8 mouse cellular contexts compared by ENCODE assay signal in the genomic region with DNA sequence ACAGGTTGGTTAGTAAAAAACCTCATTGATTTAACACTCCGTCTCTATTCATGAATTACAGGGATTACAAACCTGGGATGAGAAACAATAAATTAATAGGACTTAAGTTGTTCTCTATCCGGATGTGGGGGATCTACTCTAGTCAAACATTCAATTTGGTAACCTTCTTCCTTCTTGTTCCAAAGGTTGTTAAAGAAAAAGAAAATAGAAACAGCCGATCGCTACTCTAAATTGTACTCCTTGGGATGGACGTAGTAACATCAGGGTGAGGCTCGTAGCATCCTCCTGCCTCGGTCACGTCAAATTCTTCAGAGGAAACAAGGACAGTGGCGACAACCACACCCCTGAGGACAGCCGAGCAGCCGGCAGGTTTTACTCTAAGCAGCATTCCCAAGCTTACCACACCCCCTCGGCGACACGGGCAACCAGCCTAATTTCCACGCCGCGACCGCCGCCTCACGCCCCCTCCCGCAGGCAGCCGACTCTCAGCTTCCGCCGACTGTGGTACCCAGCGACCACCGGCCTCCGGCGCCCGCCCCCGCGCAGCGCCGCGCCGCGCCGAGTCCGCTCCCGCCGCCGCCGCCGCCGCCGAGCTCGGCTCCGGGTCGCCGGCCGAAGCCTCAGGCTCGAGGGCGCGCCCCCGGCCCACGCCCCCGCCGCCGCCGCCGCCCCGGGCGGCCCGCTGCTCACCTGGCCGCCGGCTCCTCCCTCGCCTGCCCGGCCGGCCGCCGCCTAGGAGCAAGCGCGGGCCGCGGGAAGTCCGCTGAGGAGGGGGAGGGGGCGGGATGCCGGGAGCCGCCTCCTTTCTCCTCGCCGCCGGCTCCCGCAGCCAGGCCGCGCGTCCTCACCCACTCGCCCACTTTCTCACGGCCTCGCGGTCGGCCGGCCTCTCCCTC. TPM values are rescaled to one million over a fixed set of nuclear protein-coding genes. Genes with fewer than 3 reads are reported as not detected.
DNase-seq lines count a peak whose midpoint lies in the region; ATAC-seq and TF ChIP-seq lines count a peak whose summit lies in the region.

No protein-coding gene starts in this region.

- peak; percentile 69 for ATAC-seq in heart, embryonic 14.5 days (ENCODE audit: insufficient number of reproducible peaks, insufficient read depth, low FRiP score, low read depth)
- ATAC-seq in G1E (ENCODE audit: extremely low read depth, insufficient number of reproducible peaks, low FRiP score, poor library complexity, severe bottlenecking): no peak
- ATAC-seq in inflammation-experienced regulatory T-cells, adult 6 months: peak; percentile 47
- ATAC-seq in liver, postnatal 0 days: no peak

- H3K4me3 ChIP-seq in heart, embryonic 14.5 days (ENCODE audit: control insufficient read depth in 1 of 2, insufficient read depth in 1 of 2, low read depth in 1 of 2, low read length in 2 of 2): peak overlapping the region; percentile 74 to 82
- peak overlapping the region; percentile 66 for H3K4me3 ChIP-seq in G1E (ENCODE audit: low read depth, low read length)
- H3K4me3 ChIP-seq in liver, postnatal 0 days (ENCODE audit: low read depth, low read length): peak overlapping the region; percentile 58
- peak overlapping the region; percentile 56 for H3K4me3 ChIP-seq in small intestine, adult 2 months (ENCODE audit: low read depth, low read length)

- no peak overlapping the region for H3K27ac ChIP-seq in heart, embryonic 14.5 days (replicated peaks in 1 of 2; ENCODE audit: control insufficient read depth in 1 of 2, insufficient read depth in 1 of 2, low read depth in 2 of 2, low read length in 2 of 2)
- H3K27ac ChIP-seq in liver, postnatal 0 days (ENCODE audit: low read depth): no peak overlapping the region
- H3K27ac ChIP-seq in small intestine, adult 2 months (ENCODE audit: insufficient read depth, low read depth, low read length): no peak overlapping the region

- H3K9me3 ChIP-seq in heart, embryonic 14.5 days (ENCODE audit: control insufficient read depth, low read length): no peaks in the 10 kb centered on the region
- peaks cover 15% of the 10 kb centered on the region for H3K9me3 ChIP-seq in G1E (replicated peaks)
- no peaks in the 10 kb centered on the region for H3K9me3 ChIP-seq in liver, postnatal 0 days (ENCODE audit: low read length)

- H3K27me3 ChIP-seq in heart, embryonic 14.5 days (ENCODE audit: control insufficient read depth, insufficient read depth, low read length): peaks cover 41% of the 10 kb centered on the region
- H3K27me3 ChIP-seq in G1E (ENCODE audit: insufficient read depth, low read length): peaks cover 35% of the 10 kb centered on the region
- H3K27me3 ChIP-seq in liver, postnatal 0 days (ENCODE audit: insufficient read depth, low read length): peaks cover 65% of the 10 kb centered on the region
- peaks cover 37% of the 10 kb centered on the region for H3K27me3 ChIP-seq in small intestine, adult 2 months (ENCODE audit: control insufficient read depth, insufficient read depth, low read length)

- H3K9ac ChIP-seq in heart, embryonic 14.5 days (ENCODE audit: low read length): peak overlapping the region; percentile 74
- no peak overlapping the region for H3K9ac ChIP-seq in liver, postnatal 0 days (replicated peaks)

- H3K36me3 ChIP-seq in heart, embryonic 14.5 days (ENCODE audit: control insufficient read depth, insufficient read depth, low read length): no peaks in the 10 kb centered on the region
- H3K36me3 ChIP-seq in G1E (replicated peaks): no peaks in the 10 kb centered on the region
- no peaks in the 10 kb centered on the region for H3K36me3 ChIP-seq in liver, postnatal 0 days (replicated peaks; ENCODE audit: insufficient read depth, low read length)
- no peaks in the 10 kb centered on the region for H3K36me3 ChIP-seq in small intestine, adult 2 months (ENCODE audit: control insufficient read depth, insufficient read depth, low read length)

- intact Hi-C loops in heart, postnatal 14 days (cut with DNase I): no loop called here

- H3K4me2 ChIP-seq in heart, embryonic 14.5 days (ENCODE audit: low read length): peak overlapping the region; percentile 89
- peak overlapping the region; percentile 89 for H3K4me2 ChIP-seq in liver, postnatal 0 days (ENCODE audit: low read depth, low read length)

- TF ChIP-seq POLR2A in small intestine, adult 2 months (IDR thresholded peaks at IDR 0.05; ENCODE audit: low read depth, low read length): no peak

- 2% methylated on average over 43 of the region's 91 CpGs for WGBS in heart, embryonic 14.5 days
- WGBS in liver, postnatal 0 days (ENCODE audit: insufficient replicate concordance): 3% methylated on average over 51 of the region's 91 CpGs
- WGBS in small intestine, adult 2 months: 10% methylated on average over 75 of the region's 91 CpGs

- TF ChIP-seq CTCF in G1E (IDR thresholded peaks at IDR 0.05; ENCODE audit: low read depth, low read length): no peak
- no peak for TF ChIP-seq CTCF in liver, postnatal 0 days (IDR thresholded peaks at IDR 0.05; ENCODE audit: low read depth)
- TF ChIP-seq CTCF in small intestine, adult 2 months (IDR thresholded peaks at IDR 0.05; ENCODE audit: extremely low read depth, insufficient read length, insufficient replicate concordance, low read depth, low read length): no peak

- TF ChIP-seq EP300 in liver, postnatal 0 days (IDR thresholded peaks at IDR 0.05; ENCODE audit: low read depth): no peak

- no peak for DNase-seq in heart, postnatal 14 days
- DNase-seq in G1E (ENCODE audit: low spot score): peak; percentile 13
- DNase-seq in embryo, embryonic 9.5 days (ENCODE audit: extremely low spot score): peak; percentile 65
- no peak for DNase-seq in liver, postnatal 0 days
- DNase-seq in gastrocnemius, postnatal 25 days: no peak

- no peaks in the 10 kb centered on the region for H3K4me1 ChIP-seq in heart, embryonic 14.5 days (ENCODE audit: control insufficient read depth in 2 of 2, insufficient read depth in 2 of 2, low read length in 2 of 2)
- no peaks in the 10 kb centered on the region; the same call in 1 of the 2 replicates for H3K4me1 ChIP-seq in G1E (ENCODE audit: insufficient read depth, low read depth, low read length)
- H3K4me1 ChIP-seq in liver, postnatal 0 days (ENCODE audit: insufficient read depth): peaks cover 4% of the 10 kb centered on the region; the same call in 1 of the 2 replicates
- peaks cover 3% of the 10 kb centered on the region for H3K4me1 ChIP-seq in small intestine, adult 2 months (ENCODE audit: control insufficient read depth, insufficient read depth, insufficient read length, low read length)

RNA-seq across cellular contexts. Expression of a gene that starts 12.9 kb away (rescaled TPM):
- polyA plus RNA-seq in heart, embryonic 14.5 days (2014; fragmentation: Nextera tagmentation; extraction: Ambion mirVana): 2.2 and 2.4 TPM in 2 replicates
- total RNA-seq in heart, postnatal 14 days (2021): under 1 TPM in 1 of 2 experiments, not detected in 1; 0.20 TPM
- not detected in 2 replicates for total RNA-seq in G1E (2014; fragmentation: Nextera tagmentation)
- 0.05 and 0.06 TPM in 2 replicates for total RNA-seq in G1E (2017)
- polyA plus RNA-seq in G1E (2012): 0.01 and 0.04 TPM in 2 replicates
- under 1 TPM in 1 of 3 experiments, not detected in 2; 0.09 TPM for polyA plus RNA-seq in inflammation-experienced regulatory T-cells, adult 6 months (2017; shearing (Covaris generic))
- 0.34 TPM in 1 of 2 replicates, not detected in the other for polyA plus RNA-seq in liver, postnatal 0 days (2015; fragmentation: Nextera tagmentation; extraction: Ambion mirVana)
- 0.04 TPM in 1 of 2 replicates, not detected in the other for polyA plus RNA-seq in small intestine, adult 2 months (2012; rRNA removed)
- under 1 TPM; 0.82 to 0.88 TPM for total RNA-seq in gastrocnemius, postnatal 25 days (2021)

RNA-seq across cellular contexts. Expression of a gene that starts 20.0 kb away (rescaled TPM):
- 15.7 and 16.9 TPM in 2 replicates for polyA plus RNA-seq in heart, embryonic 14.5 days (2014; fragmentation: Nextera tagmentation; extraction: Ambion mirVana)
- total RNA-seq in heart, postnatal 14 days (2021): 10 to 100 TPM; 82.5 to 86.0 TPM
- total RNA-seq in G1E (2014; fragmentation: Nextera tagmentation) (not detected in 2 replicates), G1E (2017) (0.06 and 0.11 TPM in 2 replicates)
- not detected in 2 replicates for polyA plus RNA-seq in G1E (2012)
- polyA plus RNA-seq in inflammation-experienced regulatory T-cells, adult 6 months (2017; shearing (Covaris generic)): not detected
- 0.55 and 2.5 TPM in 2 replicates for polyA plus RNA-seq in liver, postnatal 0 days (2015; fragmentation: Nextera tagmentation; extraction: Ambion mirVana)
- polyA plus RNA-seq in small intestine, adult 2 months (2012; rRNA removed): 1.7 and 6.1 TPM in 2 replicates
- 10 to 100 TPM; 51.1 to 85.7 TPM for total RNA-seq in gastrocnemius, postnatal 25 days (2021)

Comparison
In these comparisons a context has a peak if more than half of its experiments do, and no peak if none do; other contexts are left out.
1. ATAC-seq: peak in heart, embryonic 14.5 days (single experiment) and inflammation-experienced regulatory T-cells, adult 6 months (single experiment); none in G1E (single experiment) and liver, postnatal 0 days (single experiment).
2. DNase-seq: peak in G1E (single experiment) and embryo, embryonic 9.5 days (single experiment); none in heart, postnatal 14 days (0 of 2), liver, postnatal 0 days (single experiment) and gastrocnemius, postnatal 25 days (single experiment).
3. Peak in every context shown above with its lines, with median percentiles within 50 percentile points of each other: H3K4me3 ChIP-seq.